Mouse (Mus musculus) heart, adult 2 months (tissue): ENCODE results near the gene Plch2. TPM values are rescaled to one million over a fixed set of nuclear protein-coding genes. Genes with fewer than 3 reads are reported as not detected.

ENCODE experiments used
- DNase-seq, 2 experiments: peaks; one replicate each; pipeline ENCODE4 v3.0.0; 2021
- H3K27ac ChIP-seq: fragments of 200-600 bp; 2 replicates; pipeline ENCODE4 v1.8.1; 2022
- H3K27me3 ChIP-seq: fragments of 200-500 bp; 2 replicates; pipeline ENCODE4 v1.6.1; 2012; ENCODE audit warnings: mild to moderate bottlenecking, low read length, inconsistent platforms, mixed read lengths; ENCODE audit not compliant: control insufficient read depth, insufficient read depth
- H3K36me3 ChIP-seq: fragments of 200-500 bp; 2 replicates; pipeline ENCODE4 v1.6.1; 2012; ENCODE audit warnings: low read length, inconsistent platforms; ENCODE audit not compliant: control insufficient read depth, insufficient read depth
- H3K4me1 ChIP-seq: fragments of 200-500 bp; 2 replicates; pipeline ENCODE4 v1.6.1; 2011; ENCODE audit warnings: low read length; ENCODE audit not compliant: control insufficient read depth, insufficient read depth
- H3K4me3 ChIP-seq: fragments of 200-600 bp; 2 replicates; pipeline ENCODE4 v1.8.1; 2022
- H3K79me2 ChIP-seq: fragments of 200-500 bp; replicated peaks from 2 replicates; pipeline ENCODE4 v1.6.1; 2012; ENCODE audit warnings: mild to moderate bottlenecking, inconsistent platforms, low read length, moderate library complexity, mixed read lengths; ENCODE audit not compliant: control insufficient read depth, insufficient read depth
- H3K9ac ChIP-seq: fragments of 200-500 bp; 2 replicates; pipeline ENCODE4 v1.6.1; 2012; ENCODE audit warnings: low read depth, mild to moderate bottlenecking, control low read depth, inconsistent platforms, low read length, mixed read lengths
- CTCF ChIP-seq: fragments of 200-600 bp; IDR thresholded peaks from 2 replicates; pipeline ENCODE4 v1.8.1; 2022; ENCODE audit warnings: antibody characterized with exemption, mild to moderate bottlenecking, moderate library complexity
- EP300 ChIP-seq: fragments of 200-500 bp; IDR thresholded peaks from 2 replicates; pipeline ENCODE4 v1.6.1; 2011; ENCODE audit warnings: low read depth, low read length, control low read depth; ENCODE audit not compliant: insufficient read depth
- POLR2A ChIP-seq: fragments of 200-500 bp; IDR thresholded peaks from 2 replicates; pipeline ENCODE4 v1.6.1; 2011; ENCODE audit warnings: mild to moderate bottlenecking, low read depth, low read length, control low read depth; ENCODE audit not compliant: insufficient read depth
- WGBS: fragments of 180-500 bp; shearing (Covaris S2); methylation state at CpG from one replicate; pipeline ENCODE4 v1.1.7; 2018; 5-methylcytosine and 5-hydroxymethylcytosine counted together
- intact Hi-C: fragments of 180-260 bp; cut with DNase I; formaldehyde crosslinking; loops from one replicate; pipeline ENCODE4 v1.15.1; 2025
- polyA plus RNA-seq: library from polyadenylated mRNA; depleted of rRNA; stranded (reverse); fragments of >200 nt; gene quantifications from 2 replicates; pipeline ENCODE4 v1.2.3, GENCODE M21; 2012
- total RNA-seq, 2 experiments: library from RNA; stranded (reverse); gene quantifications; 2 replicates each; pipeline ENCODE4 v1.2.3; 2021

The Plch2 gene
- total and polyA plus RNA-seq, 3 experiments, result 1.1 TPM; not detected in 2

- Histone ChIP-seq H3K27ac (no peak overlapping the region), H3K36me3 (no peaks in the 10 kb centered on the region), H3K4me3 (no peak overlapping the region), H3K79me2 (no peaks in the 10 kb centered on the region), H3K4me1 (no peaks in the 10 kb centered on the region), H3K27me3 (no peaks in the 10 kb centered on the region), H3K9ac (no peak overlapping the region)
- DNase-seq, result no peak
- TF ChIP-seq EP300 (no peak), POLR2A (no peak), CTCF (no peak)
- WGBS, result 50% methylated on average over 11 of the region's 11 CpGs
- intact Hi-C loops, result no loop called here
Measured at GRCm38 (mm10) chr4:155016807-155017206, 39.8 kb downstream of the Plch2 start.

DNA sequence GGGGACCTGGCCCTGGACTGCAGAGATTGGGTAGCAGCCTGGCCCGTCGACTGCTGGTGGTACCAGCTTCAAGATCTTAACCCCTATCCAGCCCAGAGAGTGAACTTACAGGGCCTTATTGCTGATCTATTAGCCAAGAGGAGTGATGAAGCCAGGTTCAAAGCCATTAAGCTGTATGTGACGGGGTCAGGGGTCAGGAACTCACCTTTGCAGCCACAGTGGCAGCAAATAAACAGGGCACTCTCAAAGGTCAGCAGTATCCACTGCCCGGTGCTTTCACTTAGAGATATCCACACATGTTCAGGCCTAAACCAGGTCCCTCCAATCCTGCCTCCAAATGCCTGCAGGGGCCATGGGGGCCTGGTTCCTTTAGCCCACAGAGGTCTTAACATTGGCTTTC is 41.0 kb downstream of the Plch2 start:
- no peaks in the 10 kb centered on the region for H3K4me1 ChIP-seq
- intact Hi-C loops, result no loop called here
- H3K36me3 ChIP-seq, result no peaks in the 10 kb centered on the region
- no peak overlapping the region for H3K27ac ChIP-seq
- WGBS, result 59% methylated on average over 4 of the region's 4 CpGs
- H3K4me3 ChIP-seq, result no peak overlapping the region
- H3K9ac ChIP-seq, result no peak overlapping the region
- DNase-seq, result no peak
- TF ChIP-seq POLR2A (no peak), CTCF (no peak), EP300 (no peak)
- no peaks in the 10 kb centered on the region for H3K27me3 ChIP-seq
- H3K79me2 ChIP-seq, result no peaks in the 10 kb centered on the region

GRCm38 (mm10) chr4:155014791-155015190 is 41.8 kb downstream of the Plch2 start:
- Histone ChIP-seq H3K27ac (no peak overlapping the region), H3K36me3 (no peaks in the 10 kb centered on the region), H3K9ac (no peak overlapping the region), H3K4me1 (no peaks in the 10 kb centered on the region), H3K79me2 (no peaks in the 10 kb centered on the region), H3K4me3 (no peak overlapping the region), H3K27me3 (no peaks in the 10 kb centered on the region)
- DNase-seq, result no peak
- TF ChIP-seq EP300 (no peak), POLR2A (no peak), CTCF (no peak)
- 66% methylated on average over 12 of the region's 12 CpGs for WGBS
- intact Hi-C loops, result no loop called here

DNA sequence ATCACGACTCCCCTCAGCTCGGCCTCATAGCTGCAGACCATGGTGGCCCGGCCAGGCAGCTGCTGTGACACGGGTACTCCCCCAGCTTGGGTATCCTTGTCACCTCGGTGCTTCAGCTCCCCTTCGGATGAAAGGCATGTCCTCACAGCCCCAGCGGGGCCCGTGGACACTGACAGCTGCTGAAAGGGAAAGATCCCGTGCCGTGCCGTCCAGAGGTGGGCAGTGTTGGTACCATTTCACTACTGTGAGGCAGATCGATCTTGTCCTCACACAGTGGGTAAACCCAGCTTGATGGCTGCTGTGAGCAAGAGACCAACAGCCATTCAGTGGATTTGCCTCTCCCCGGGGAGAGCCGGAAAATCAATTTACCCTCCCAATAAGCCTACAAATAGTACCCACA is 42.3 kb downstream of the Plch2 start:
- intact Hi-C loops, result no loop called here
- no peak for DNase-seq
- H3K9ac ChIP-seq, result no peak overlapping the region
- no peaks in the 10 kb centered on the region for H3K27me3 ChIP-seq
- no peaks in the 10 kb centered on the region for H3K79me2 ChIP-seq
- no peaks in the 10 kb centered on the region for H3K36me3 ChIP-seq
- no peaks in the 10 kb centered on the region for H3K4me1 ChIP-seq
- H3K27ac ChIP-seq, result no peak overlapping the region
- H3K4me3 ChIP-seq, result no peak overlapping the region
- no peak for TF ChIP-seq CTCF
- no peak for TF ChIP-seq EP300
- TF ChIP-seq POLR2A, result no peak
- 68% methylated on average over 14 of the region's 14 CpGs for WGBS

- no peaks in the 10 kb centered on the region for H3K36me3 ChIP-seq
- intact Hi-C loops, result no loop called here
- 8% methylated on average over 4 of the region's 4 CpGs for WGBS
- no peak overlapping the region for H3K4me3 ChIP-seq
- H3K9ac ChIP-seq, result no peak overlapping the region
- H3K79me2 ChIP-seq, result no peaks in the 10 kb centered on the region
- TF ChIP-seq EP300, result no peak
- TF ChIP-seq CTCF, result peak; percentile 88
- H3K4me1 ChIP-seq, result no peaks in the 10 kb centered on the region
- peak; percentile 29 to 53 for DNase-seq
- no peak overlapping the region for H3K27ac ChIP-seq
- H3K27me3 ChIP-seq, result no peaks in the 10 kb centered on the region
Measured at GRCm38 (mm10) chr4:155012788-155013187, 43.8 kb downstream of the Plch2 start.

DNA sequence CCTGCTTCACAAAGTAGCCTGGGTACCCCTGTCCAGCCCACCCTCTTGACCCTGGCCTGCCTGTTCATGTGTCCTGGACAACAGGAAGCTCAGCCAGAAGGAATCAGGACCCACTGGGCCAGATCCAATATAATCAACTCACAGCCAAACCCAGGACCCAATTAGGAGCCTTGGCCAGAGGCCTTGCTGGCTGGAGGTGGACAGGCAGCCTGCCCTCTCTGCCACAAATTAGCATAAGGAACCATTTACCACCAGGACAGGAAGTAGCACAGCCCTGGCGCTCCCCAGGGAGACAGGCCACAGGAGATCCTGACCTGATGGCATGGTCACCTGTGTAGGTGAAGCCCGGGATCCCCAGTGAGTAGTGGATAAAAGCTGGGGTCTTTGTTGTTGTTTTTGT is 44.5 kb downstream of the Plch2 start:
- H3K4me1 ChIP-seq, result no peaks in the 10 kb centered on the region
- no peak overlapping the region for H3K27ac ChIP-seq
- H3K4me3 ChIP-seq, result no peak overlapping the region
- 72% methylated on average over 2 of the region's 2 CpGs for WGBS
- no peak for DNase-seq
- TF ChIP-seq EP300 (no peak), CTCF (no peak), POLR2A (no peak)
- no peaks in the 10 kb centered on the region for H3K79me2 ChIP-seq
- H3K36me3 ChIP-seq, result no peaks in the 10 kb centered on the region
- H3K27me3 ChIP-seq, result no peaks in the 10 kb centered on the region
- H3K9ac ChIP-seq, result no peak overlapping the region
- intact Hi-C loops, result no loop called here
